Mouse (Mus musculus) megakaryocyte, adult 5-6 weeks (primary cell): ENCODE results near the gene Maml3. TPM values are rescaled to one million over a fixed set of nuclear protein-coding genes. Genes with fewer than 3 reads are reported as not detected.

ENCODE experiments used
- ATAC-seq: 2 replicates; pipeline ENCODE4 v1.8.0; 2016; ENCODE audit warnings: mild to moderate bottlenecking, inconsistent platforms; ENCODE audit not compliant: poor library complexity, severe bottlenecking
- total RNA-seq, 2 experiments: library from RNA; stranded (forward) in 1 of 2; stranded (reverse) in 1 of 2; fragments of 153-499, 151-499 nt in 1 of 2; fragments of 221-1000, 200-1000 nt in 1 of 2; gene quantifications; 2 replicates each; pipeline versions ENCODE4 v1.2.3 to v1.2.4; 2015 to 2017

Maml3 gene
- 3.1 and 4.9 TPM in 2 replicates for total RNA-seq (2015)
- total RNA-seq (2017), result 4.3 and 4.6 TPM in 2 replicates

- ATAC-seq, result peak; percentile 46
Measured at GRCm38 (mm10) chr3:52104636-52105151, at the start of gene Maml3. Gene Maml3, minus strand, starts transcription at chr3:52105076.

GRCm38 (mm10) chr3:52151155-52151554 lies 46.3 kb upstream of the Maml3 start:
- no peak for ATAC-seq

GRCm38 (mm10) chr3:52148301-52148700 lies 43.4 kb upstream of the Maml3 start:
- ATAC-seq, result no peak

GRCm38 (mm10) chr3:52144776-52145460 lies 40.0 kb upstream of the Maml3 start:
- ATAC-seq, result no peak

- ATAC-seq, result no peak
Measured at GRCm38 (mm10) chr3:52143017-52143416, 38.1 kb upstream of the Maml3 start.

- ATAC-seq, result peak; percentile 10; the same call in 1 of the 2 replicates
Measured at GRCm38 (mm10) chr3:52140162-52140561, 35.3 kb upstream of the Maml3 start.

- ATAC-seq, result no peak
Measured at GRCm38 (mm10) chr3:52125421-52125820, 20.5 kb upstream of the Maml3 start.

- no peak for ATAC-seq
Measured at GRCm38 (mm10) chr3:52120858-52121257, 16.0 kb upstream of the Maml3 start.

- ATAC-seq, result no peak
Measured at GRCm38 (mm10) chr3:52119216-52119615, 14.3 kb upstream of the Maml3 start.

GRCm38 (mm10) chr3:52115421-52115820 lies 10.5 kb upstream of the Maml3 start:
- no peak for ATAC-seq

- ATAC-seq, result no peak
Measured at GRCm38 (mm10) chr3:52108027-52108426, 3.2 kb upstream of the Maml3 start.

- no peak for ATAC-seq
Measured at GRCm38 (mm10) chr3:52105156-52105555, 280 bp upstream of the Maml3 start.

GRCm38 (mm10) chr3:52104208-52104607 lies 668 bp downstream of the Maml3 start:
- no peak for ATAC-seq

- no peak for ATAC-seq
Measured at GRCm38 (mm10) chr3:52103531-52104181, 1.2 kb downstream of the Maml3 start.

GRCm38 (mm10) chr3:52102601-52103530 lies 2.0 kb downstream of the Maml3 start:
- ATAC-seq, result peak; percentile 31

- peak; percentile 74 for ATAC-seq
Measured at GRCm38 (mm10) chr3:52101977-52102600, 2.8 kb downstream of the Maml3 start.

GRCm38 (mm10) chr3:52101401-52101976 lies 3.4 kb downstream of the Maml3 start:
- no peak for ATAC-seq

GRCm38 (mm10) chr3:52100926-52101325 lies 4.0 kb downstream of the Maml3 start:
- no peak for ATAC-seq

GRCm38 (mm10) chr3:52100306-52100705 lies 4.6 kb downstream of the Maml3 start:
- ATAC-seq, result no peak

- no peak for ATAC-seq
Measured at GRCm38 (mm10) chr3:52099286-52099685, 5.6 kb downstream of the Maml3 start.
